Mouse (Mus musculus) sigmoid colon, adult 10 weeks (tissue): ENCODE results near the gene Etl4. TPM values are rescaled to one million over a fixed set of nuclear protein-coding genes. Genes with fewer than 3 reads are reported as not detected.

Experiments
- polyA plus RNA-seq: library from polyadenylated mRNA; stranded (reverse); fragments of 350-450 nt; fragmentation: Illumina TruSeq; extraction: RNeasy Lipid Tissue Mini Kit (QIAGEN cat#74804); gene quantifications from one replicate; pipeline ENCODE4 v1.2.3, GENCODE M21; 2014; ENCODE audit warnings: low read depth, low replicate concordance

Etl4 gene
- polyA plus RNA-seq = 239 TPM

GRCm38 (mm10) chr2:19909171-19909899 is at the start of gene Etl4:
Etl4 (plus strand) TSS chr2:19909780.

